Mouse (Mus musculus) erythroblast, embryonic 14.5 days (primary cell): ENCODE results near the gene Crebrf.

Experiments
- GATA1 ChIP-seq: IDR thresholded peaks from 2 replicates; pipeline ENCODE4 v1.6.1; 2012; ENCODE audit warnings: low read length, inconsistent platforms, mixed read lengths
- TAL1 ChIP-seq: IDR thresholded peaks from 3 replicates; pipeline ENCODE4 v1.6.1; 2012; ENCODE audit warnings: low read length, inconsistent platforms, mixed read lengths

GRCm38 (mm10) chr17:26693424-26693823 is 22.0 kb upstream of the Crebrf start:
- TF ChIP-seq GATA1 (no peak), TAL1 (no peak)
